Mouse (Mus musculus) layer of hippocampus, adult 18-20 months (tissue): Measurements from ENCODE around the gene Dynll2. TPM values are rescaled to one million over a fixed set of nuclear protein-coding genes. Genes with fewer than 3 reads are reported as not detected.

Experiments
- total RNA-seq, 2 experiments: library from RNA; stranded (reverse); gene quantifications; 2 replicates each; pipeline ENCODE4 v1.2.3; 2021

Gene Dynll2
- total RNA-seq, 2 experiments from 2014 or later, result 484 to 500 TPM

Other genes with a start within 250 kb of the Dynll2 start
- gene Supt4a, start 250.0 kb downstream of the Dynll2 start, total RNA-seq, result 10 to 100 TPM; 75.6 to 77.3 TPM
- 100 to 1,000 TPM; 128 to 144 TPM for gene Tspoap1, start 227.0 kb downstream of the Dynll2 start, total RNA-seq
- gene Mpo, start 194.0 kb downstream of the Dynll2 start, total RNA-seq, result under 1 TPM in 1 of 2 experiments, not detected in 1; 0.22 TPM
- under 1 TPM; 0.15 to 0.37 TPM for gene Lpo, start 159.2 kb downstream of the Dynll2 start, total RNA-seq
- 1 to 10 TPM; 5.6 TPM for gene Mks1, start 134.3 kb downstream of the Dynll2 start, total RNA-seq
- gene Epx, start 112.0 kb downstream of the Dynll2 start, total RNA-seq, result under 1 TPM in 1 of 2 experiments, not detected in 1; 0.41 TPM
- not detected for gene Olfr462, start 95.3 kb downstream of the Dynll2 start, total RNA-seq
- not detected for gene Olfr463, start 90.1 kb downstream of the Dynll2 start, total RNA-seq
- gene Olfr464, start 66.6 kb downstream of the Dynll2 start, total RNA-seq, result not detected
- 100 to 1,000 TPM; 219 to 225 TPM for gene Srsf1, start 59.8 kb upstream of the Dynll2 start, total RNA-seq
- 10 to 100 TPM; 23.2 to 24.7 TPM for gene Vezf1, start 80.7 kb upstream of the Dynll2 start, total RNA-seq
- gene Cuedc1, start 110.5 kb upstream of the Dynll2 start, total RNA-seq, result 10 to 100 TPM; 27.9 to 31.8 TPM
- gene Mrps23, start 216.9 kb upstream of the Dynll2 start, total RNA-seq, result 10 to 100 TPM; 63.8 to 77.8 TPM